Mouse (Mus musculus) thymus, postnatal 25 days (tissue): ENCODE measurements around the gene Rabepk.
A peak's percentile ranks its signal among the peaks of the same experiment; 100 is the strongest.
"Not testable (repeated sequence)": the region's sequence is repeated elsewhere in the genome, so short reads cannot be mapped to it uniquely, and the experiment has no call there.

Experiments
- DNase-seq: peaks from one replicate; pipeline ENCODE4 v3.0.0; 2022

The Rabepk gene

GRCm38 (mm10) chr2:34761272-34761671 lies 38.4 kb downstream of the Rabepk start:
- not testable (repeated sequence) for DNase-seq

- DNase-seq: no peak
Measured at GRCm38 (mm10) chr2:34757341-34757740, 42.4 kb downstream of the Rabepk start.

GRCm38 (mm10) chr2:34754551-34755358 lies 45.0 kb downstream of the Rabepk start, which contains the start of gene Gapvd1:
Gene Gapvd1, minus strand, starts transcription at chr2:34755232.
- DNase-seq: peak; percentile 47

GRCm38 (mm10) chr2:34753811-34754550 lies 45.7 kb downstream of the Rabepk start:
- peak; percentile 88 for DNase-seq

GRCm38 (mm10) chr2:34750245-34750644 lies 49.5 kb downstream of the Rabepk start:
- no peak for DNase-seq

- no peak for DNase-seq
Measured at GRCm38 (mm10) chr2:34748479-34748878, 51.2 kb downstream of the Rabepk start.

- no peak for DNase-seq
Measured at GRCm38 (mm10) chr2:34745673-34746072, 54.0 kb downstream of the Rabepk start.

GRCm38 (mm10) chr2:34744476-34744875 lies 55.2 kb downstream of the Rabepk start:
- peak; percentile 20 for DNase-seq

- DNase-seq: no peak
Measured at GRCm38 (mm10) chr2:34742675-34743074, 57.0 kb downstream of the Rabepk start.

- no peak for DNase-seq
Measured at GRCm38 (mm10) chr2:34741390-34742159, 58.1 kb downstream of the Rabepk start.

GRCm38 (mm10) chr2:34739684-34740391 lies 59.9 kb downstream of the Rabepk start:
- no peak for DNase-seq

- no peak for DNase-seq
Measured at GRCm38 (mm10) chr2:34737911-34738310, 61.8 kb downstream of the Rabepk start.

GRCm38 (mm10) chr2:34736626-34737025 lies 63.1 kb downstream of the Rabepk start:
- DNase-seq: no peak
